Mouse (Mus musculus) right cerebral cortex, postnatal 14 days (tissue): ENCODE measurements at regions not wholly inside any gene's neighbourhood (a gene's known extent, or its start where the extent isn't known, plus 50 kb on each side); places are given as distances from the start of the nearest gene placed in this dataset.
"Not testable (repeated sequence)": the region's sequence is repeated elsewhere in the genome, so short reads cannot be mapped to it uniquely, and the experiment has no call there.

Experiments used
- DNase-seq: peaks from one replicate; pipeline ENCODE4 v3.0.0; 2022

- DNase-seq = no peak
These were observed 186.3 kb upstream of the Cldn34b3 start for GRCm38 (mm10) chrX:76077781-76078180.

GRCm38 (mm10) chrX:76082670-76083069 is 181.4 kb upstream of the Cldn34b3 start:
- no peak for DNase-seq

- DNase-seq = no peak
These were observed 153.2 kb upstream of the Cldn34b3 start for GRCm38 (mm10) chrX:76110763-76111474.

GRCm38 (mm10) chrX:76116086-76116485 is 148.0 kb upstream of the Cldn34b3 start:
- DNase-seq = no peak

- no peak for DNase-seq
These were observed 147.5 kb upstream of the Cldn34b3 start for GRCm38 (mm10) chrX:76116562-76116961.

GRCm38 (mm10) chrX:76120936-76121335 is 143.2 kb upstream of the Cldn34b3 start:
- no peak for DNase-seq

- DNase-seq = peak; percentile 15
These were observed 140.7 kb upstream of the Cldn34b3 start for GRCm38 (mm10) chrX:76123355-76123754.

- DNase-seq = no peak
These were observed 126.4 kb upstream of the Cldn34b3 start for GRCm38 (mm10) chrX:76137729-76138128.

GRCm38 (mm10) chrX:76141022-76141421 is 123.1 kb upstream of the Cldn34b3 start:
- no peak for DNase-seq

GRCm38 (mm10) chrX:76174806-76175205 is 89.3 kb upstream of the Cldn34b3 start:
- not testable (repeated sequence) for DNase-seq

GRCm38 (mm10) chrX:76181446-76182148 is 82.5 kb upstream of the Cldn34b3 start:
- peak; percentile 31 for DNase-seq

GRCm38 (mm10) chrX:76200607-76201006 is 63.5 kb upstream of the Cldn34b3 start:
- DNase-seq = no peak

GRCm38 (mm10) chrX:76201366-76201765 is 62.7 kb upstream of the Cldn34b3 start:
- DNase-seq = peak; percentile 15
